Mouse (Mus musculus) MEL (cell line): ENCODE results near the gene Snu13. TPM values are rescaled to one million over a fixed set of nuclear protein-coding genes. Genes with fewer than 3 reads are reported as not detected.
A peak's percentile ranks its signal among the peaks of the same experiment; 100 is the strongest.

Source experiments
- DNase-seq: peaks from one replicate; pipeline ENCODE4 v3.0.0; 2011; ENCODE audit warnings: low read depth, low spot score
- H3K27ac ChIP-seq: 2 replicates; pipeline ENCODE4 v1.5.1; 2012; ENCODE audit warnings: low read depth, mild to moderate bottlenecking, control low read depth, low read length, moderate library complexity; ENCODE audit not compliant: control insufficient read depth
- H3K27me3 ChIP-seq, 2 experiments: fragments of 150-350 bp in 1 of 2; sonication (generic) in 1 of 2; 2 replicates each; pipeline ENCODE4 v1.6.1; 2012; ENCODE audit warnings: low read length in 2 of 2, mild to moderate bottlenecking in 2 of 2, improper control_type of control experiment in 1 of 2, moderate library complexity in 1 of 2; ENCODE audit not compliant: insufficient read depth in 2 of 2, control insufficient read depth in 1 of 2
- H3K36me3 ChIP-seq, 2 experiments: 2 replicates each; pipeline ENCODE4 v1.6.1; 2012 to 2014; ENCODE audit warnings: low read length in 2 of 2, improper control_type of control experiment in 1 of 2, inconsistent platforms in 1 of 2, mild to moderate bottlenecking in 1 of 2; ENCODE audit not compliant: insufficient read depth in 2 of 2, control insufficient read depth in 1 of 2
- H3K4me1 ChIP-seq, 2 experiments: fragments of 150-350 bp in 1 of 2; sonication (generic) in 1 of 2; 2 replicates each; pipeline ENCODE4 v1.6.1; 2012; ENCODE audit warnings: low read length in 2 of 2, improper control_type of control experiment in 1 of 2, mild to moderate bottlenecking in 1 of 2; ENCODE audit not compliant: insufficient read depth in 2 of 2, control insufficient read depth in 1 of 2
- H3K4me3 ChIP-seq, 2 experiments: fragments of 150-350 bp in 1 of 2; sonication (generic) in 1 of 2; 2 replicates each; pipeline ENCODE4 v1.5.1; 2012; ENCODE audit warnings: low read depth in 2 of 2, low read length in 2 of 2, mild to moderate bottlenecking in 2 of 2, moderate library complexity in 2 of 2, control low read depth in 1 of 2, improper control_type of control experiment in 1 of 2; ENCODE audit not compliant: control insufficient read depth in 1 of 2, insufficient read depth in 1 of 2
- H3K79me2 ChIP-seq: 2 replicates; pipeline ENCODE4 v1.6.1; 2012; ENCODE audit warnings: mild to moderate bottlenecking, low read length, moderate library complexity; ENCODE audit not compliant: control insufficient read depth, poor library complexity, insufficient read depth
- H3K9ac ChIP-seq: 2 replicates; pipeline ENCODE4 v1.6.1; 2012; ENCODE audit warnings: low read depth, mild to moderate bottlenecking, control low read depth, low read length, moderate library complexity; ENCODE audit not compliant: control insufficient read depth, poor library complexity, severe bottlenecking
- H3K9me3 ChIP-seq: fragments of 150-350 bp; sonication (generic); replicated peaks from 2 replicates; pipeline ENCODE4 v1.6.1; 2012; ENCODE audit warnings: mild to moderate bottlenecking, low read length, improper control_type of control experiment, moderate library complexity; ENCODE audit not compliant: insufficient read depth
- CHD1 ChIP-seq: IDR thresholded peaks from 2 replicates; pipeline ENCODE4 v1.6.1; 2012; ENCODE audit warnings: low read depth, mild to moderate bottlenecking, inconsistent platforms, low read length, improper control_type of control experiment
- CHD2 ChIP-seq: IDR thresholded peaks from 2 replicates; pipeline ENCODE4 v1.6.1; 2011; ENCODE audit warnings: low read length, improper control_type of control experiment
- CTCF ChIP-seq, 3 experiments: IDR thresholded peaks in 2 of 3; conservative IDR thresholded peaks in 1 of 3; 2 replicates each; pipeline ENCODE4 v1.5.1; 2011 to 2012; ENCODE audit warnings: low read length in 3 of 3, low read depth in 2 of 3, mild to moderate bottlenecking in 2 of 3, improper control_type of control experiment in 1 of 3, inconsistent platforms in 1 of 3, mixed read lengths in 1 of 3, moderate library complexity in 1 of 3; ENCODE audit not compliant: control insufficient read depth in 1 of 3, insufficient read depth in 1 of 3, poor library complexity in 1 of 3, severe bottlenecking in 1 of 3
- E2F4 ChIP-seq: IDR thresholded peaks from 2 replicates; pipeline ENCODE4 v1.6.1; 2011; ENCODE audit warnings: low read depth, low read length, improper control_type of control experiment, borderline replicate concordance
- ELF1 ChIP-seq: IDR thresholded peaks from 2 replicates; pipeline ENCODE4 v1.6.1; 2014; ENCODE audit warnings: low read depth, mild to moderate bottlenecking, inconsistent platforms, low read length, improper control_type of control experiment, moderate library complexity
- EP300 ChIP-seq, 2 experiments: IDR thresholded peaks; 2 replicates each; pipeline ENCODE4 v1.6.1; 2011; ENCODE audit warnings: improper control_type of control experiment in 2 of 2, low read length in 2 of 2, low read depth in 1 of 2, mild to moderate bottlenecking in 1 of 2
- ETS1 ChIP-seq: IDR thresholded peaks from 2 replicates; pipeline ENCODE4 v1.6.1; 2012; ENCODE audit warnings: low read depth, mild to moderate bottlenecking, inconsistent platforms, low read length, improper control_type of control experiment, moderate library complexity
- GATA1 ChIP-seq: IDR thresholded peaks from 2 replicates; pipeline ENCODE4 v1.6.1; 2011; ENCODE audit warnings: low read depth, low read length, improper control_type of control experiment
- KAT2A ChIP-seq: conservative IDR thresholded peaks from 2 replicates; pipeline ENCODE4 v1.6.1; 2012; ENCODE audit warnings: low read depth, low read length, improper control_type of control experiment, inconsistent platforms
- MAFK ChIP-seq: IDR thresholded peaks from 2 replicates; pipeline ENCODE4 v1.6.1; 2011; ENCODE audit warnings: low read depth, mild to moderate bottlenecking, low read length, improper control_type of control experiment, borderline replicate concordance
- MEF2A ChIP-seq: IDR thresholded peaks from 2 replicates; pipeline ENCODE4 v1.6.1; 2014; ENCODE audit warnings: low read depth, mild to moderate bottlenecking, inconsistent platforms, low read length, improper control_type of control experiment; ENCODE audit not compliant: poor library complexity, insufficient replicate concordance, severe bottlenecking; ENCODE audit errors: extremely low read depth
- MYB ChIP-seq: IDR thresholded peaks from 2 replicates; pipeline ENCODE4 v1.6.1; 2011; ENCODE audit warnings: mild to moderate bottlenecking, low read depth, low read length, improper control_type of control experiment
- NRF1 ChIP-seq: IDR thresholded peaks from 2 replicates; pipeline ENCODE4 v1.6.1; 2014; ENCODE audit warnings: low read depth, mild to moderate bottlenecking, inconsistent platforms, low read length, improper control_type of control experiment, moderate library complexity; ENCODE audit not compliant: poor library complexity, insufficient read depth, severe bottlenecking
- POLR2A ChIP-seq, 2 experiments: IDR thresholded peaks; 2 replicates each; pipeline ENCODE4 v1.6.1; 2011 to 2012; ENCODE audit warnings: low read length in 2 of 2, mild to moderate bottlenecking in 2 of 2, control low read depth in 1 of 2, improper control_type of control experiment in 1 of 2, low read depth in 1 of 2, moderate library complexity in 1 of 2; ENCODE audit not compliant: control insufficient read depth in 1 of 2, insufficient read depth in 1 of 2, poor library complexity in 1 of 2
- POLR2AphosphoS2 ChIP-seq: IDR thresholded peaks from 2 replicates; pipeline ENCODE4 v1.6.1; 2011; ENCODE audit warnings: low read length, improper control_type of control experiment
- SIN3A ChIP-seq: IDR thresholded peaks from 2 replicates; pipeline ENCODE4 v1.6.1; 2012; ENCODE audit warnings: low read length, improper control_type of control experiment, inconsistent platforms
- SMC3 ChIP-seq: IDR thresholded peaks from 2 replicates; pipeline ENCODE4 v1.6.1; 2011; ENCODE audit warnings: low read depth, low read length, improper control_type of control experiment
- TBP ChIP-seq: IDR thresholded peaks from 2 replicates; pipeline ENCODE4 v1.8.0; 2011; ENCODE audit warnings: low read depth, low read length, improper control_type of control experiment
- UBTF ChIP-seq: IDR thresholded peaks from 2 replicates; pipeline ENCODE4 v1.6.1; 2012; ENCODE audit warnings: low read depth, mild to moderate bottlenecking, inconsistent platforms, low read length, improper control_type of control experiment, moderate library complexity, borderline replicate concordance; ENCODE audit not compliant: insufficient read depth
- USF1 ChIP-seq: IDR thresholded peaks from 2 replicates; pipeline ENCODE4 v1.6.1; 2014; ENCODE audit warnings: low read depth, mild to moderate bottlenecking, inconsistent platforms, low read length, improper control_type of control experiment, moderate library complexity
- ZKSCAN1 ChIP-seq: IDR thresholded peaks from 2 replicates; pipeline ENCODE4 v1.6.1; 2012; ENCODE audit warnings: low read depth, mild to moderate bottlenecking, inconsistent platforms, low read length, improper control_type of control experiment, moderate library complexity
- ZNF384 ChIP-seq: IDR thresholded peaks from 2 replicates; pipeline ENCODE4 v1.6.1; 2012; ENCODE audit warnings: low read depth, mild to moderate bottlenecking, inconsistent platforms, low read length, improper control_type of control experiment
- polyA plus RNA-seq, 2 experiments: library from polyadenylated mRNA; stranded (reverse) in 1 of 2; unstranded in 1 of 2; fragments of >175 nt in 1 of 2; fragments of >200 nt in 1 of 2; gene quantifications; 2 replicates each; pipeline versions ENCODE4 v1.2.1 to v1.2.4; 2012; ENCODE audit warnings: low replicate concordance in 2 of 2, low read depth in 1 of 2; ENCODE audit not compliant: insufficient read length in 2 of 2, insufficient read depth in 1 of 2, missing spikeins in 1 of 2
- total RNA-seq: library from RNA; depleted of rRNA; stranded (reverse); fragments of 300-350 nt; gene quantifications from 2 replicates; pipeline ENCODE4 v1.2.3, GENCODE M21; 2012

Snu13 gene
- total and polyA plus RNA-seq, 3 experiments, result 196 to 375 (median 297) TPM

GRCm38 (mm10) chr15:82015392-82016100 lies 31.9 kb downstream of the Snu13 start (continued):
- TF ChIP-seq NRF1, result no peak
- TF ChIP-seq EP300 (IDR thresholded peaks at IDR 0.05; ENCODE audit: low read depth in 1 of 2, low read length in 2 of 2), result no peak
- no peak for TF ChIP-seq USF1
- no peak for TF ChIP-seq MAFK
- TF ChIP-seq, all 39 proteins: peak for 3

- peaks cover 5 to 30% of the 10 kb centered on the region in 2 experiments for H3K36me3 ChIP-seq
- peak overlapping the region; percentile 72 to 99 for H3K4me3 ChIP-seq
- peak overlapping the region; percentile 88 for H3K9ac ChIP-seq
- H3K4me1 ChIP-seq, result peaks cover 8 to 25% of the 10 kb centered on the region in 2 experiments; a peak in 3 of 4 replicates
- H3K9me3 ChIP-seq, result no peaks in the 10 kb centered on the region
- peak; percentile 55 for DNase-seq
- H3K27me3 ChIP-seq, result no peaks in the 10 kb centered on the region
- H3K27ac ChIP-seq, result peak overlapping the region; percentile 25
- peaks cover 43% of the 10 kb centered on the region for H3K79me2 ChIP-seq
- TF ChIP-seq ETS1 (0 out of 2 replicates have a peak, but pooled peaks have one; percentile 7), CHD1 (0 out of 2 replicates have a peak, but pooled peaks have one; percentile 20), E2F4 (no peak), SIN3A (peak; percentile 74), POLR2A (IDR thresholded peaks at IDR 0.05; ENCODE audit: control insufficient read depth in 1 of 2, insufficient read depth in 1 of 2, low read depth in 1 of 2, low read length in 2 of 2, poor library complexity in 1 of 2) (no peak)
- TF ChIP-seq, all 39 proteins: peak for 3
Observed at GRCm38 (mm10) chr15:82014745-82015391, 32.5 kb downstream of the Snu13 start.

- TF ChIP-seq CTCF (IDR thresholded peaks at IDR 0.05 in 2 of 3, conservative IDR thresholded peaks at IDR 0.05 in 1 of 3; ENCODE audit: control insufficient read depth in 1 of 3, insufficient read depth in 1 of 3, low read depth in 2 of 3, low read length in 3 of 3, poor library complexity in 1 of 3, severe bottlenecking in 1 of 3) (no peak), EP300 (IDR thresholded peaks at IDR 0.05; ENCODE audit: low read depth in 1 of 2, low read length in 2 of 2) (no peak), MEF2A (no peak), MAFK (no peak), NRF1 (no peak), MYB (no peak), ELF1 (no peak), CHD1 (no peak), GATA1 (no peak), E2F4 (no peak), ZKSCAN1 (no peak), ZNF384 (no peak), CHD2 (no peak), KAT2A (no peak), UBTF (no peak), SMC3 (no peak), POLR2AphosphoS2 (no peak), TBP (no peak)
- DNase-seq, result no peak
- Histone ChIP-seq H3K9ac (no peak overlapping the region), H3K27me3 (no peaks in the 10 kb centered on the region), H3K36me3 (peaks cover 6 to 16% of the 10 kb centered on the region in 2 experiments), H3K4me1 (peaks cover 12 to 20% of the 10 kb centered on the region in 2 experiments), H3K4me3 (no peak overlapping the region), H3K79me2 (peaks cover 43% of the 10 kb centered on the region), H3K9me3 (no peaks in the 10 kb centered on the region), H3K27ac (no peak overlapping the region)
Observed at GRCm38 (mm10) chr15:82011947-82012346, 35.5 kb downstream of the Snu13 start.
